7 mouse cellular contexts compared by ENCODE assay signal in genomic region chr2:9877966-9878563, GRCm38 (mm10). TPM values are rescaled to one million over a fixed set of nuclear protein-coding genes. Genes with fewer than 3 reads are reported as not detected.
DNase-seq lines count a peak whose midpoint lies in the region; ATAC-seq lines count a peak whose summit lies in the region.

No protein-coding gene starts in this region.

- peak overlapping the region; percentile 83 for H3K4me2 ChIP-seq in forebrain, embryonic 11.5 days (ENCODE audit: low read depth, low read length, severe bottlenecking)
- peak overlapping the region; percentile 74 for H3K4me2 ChIP-seq in liver, embryonic 13.5 days

- peaks cover 89% of the 10 kb centered on the region for H3K27me3 ChIP-seq in forebrain, embryonic 11.5 days (ENCODE audit: control insufficient read depth, insufficient read depth, low read length)
- peaks cover 100% of the 10 kb centered on the region for H3K27me3 ChIP-seq in liver, embryonic 13.5 days

- no peak overlapping the region for H3K27ac ChIP-seq in forebrain, embryonic 11.5 days (ENCODE audit: low read depth, low read length)
- H3K27ac ChIP-seq in liver, embryonic 13.5 days, result no peak overlapping the region

- peaks cover 13% of the 10 kb centered on the region; the same call in 1 of the 2 replicates for H3K4me1 ChIP-seq in forebrain, embryonic 11.5 days (replicated peaks; ENCODE audit: control insufficient read depth, insufficient read depth, low read length)
- H3K4me1 ChIP-seq in liver, embryonic 13.5 days (replicated peaks), result peaks cover 32% of the 10 kb centered on the region

- H3K4me3 ChIP-seq in forebrain, embryonic 11.5 days (ENCODE audit: low read depth, low read length), result peak overlapping the region; percentile 42
- H3K4me3 ChIP-seq in liver, embryonic 13.5 days (replicated peaks), result peak overlapping the region; percentile 58

- DNase-seq in retina, embryonic 14.5 days (ENCODE audit: low spot score), result peak; percentile 42
- DNase-seq in retina, postnatal 1 day, result no peak
- DNase-seq in forebrain, embryonic 11.5 days (ENCODE audit: low spot score), result peak; percentile 61
- DNase-seq in liver, embryonic 13.5 days, result no peak
- DNase-seq in thymus, postnatal 0 days (ENCODE audit: low spot score), result peak; percentile 63
- DNase-seq in ovary, adult 18-20 months (ENCODE audit: low spot score), result no peak
- DNase-seq in frontal cortex, postnatal 25 days (ENCODE audit: low spot score in 2 of 2), result no peak

- H3K36me3 ChIP-seq in forebrain, embryonic 11.5 days (ENCODE audit: control insufficient read depth, insufficient read depth, low read length), result no peaks in the 10 kb centered on the region
- H3K36me3 ChIP-seq in liver, embryonic 13.5 days, result no peaks in the 10 kb centered on the region

- WGBS in forebrain, embryonic 11.5 days, result under 1% methylated on average over 19 of the region's 19 CpGs
- WGBS in liver, embryonic 13.5 days (ENCODE audit: insufficient replicate concordance), result 1% methylated on average over 19 of the region's 19 CpGs

- no peaks in the 10 kb centered on the region for H3K9me3 ChIP-seq in forebrain, embryonic 11.5 days (ENCODE audit: control insufficient read depth, low read length)
- H3K9me3 ChIP-seq in liver, embryonic 13.5 days (replicated peaks), result no peaks in the 10 kb centered on the region

- no peak for ATAC-seq in forebrain, embryonic 11.5 days (replicated peaks; ENCODE audit: low FRiP score)
- ATAC-seq in liver, embryonic 13.5 days (ENCODE audit: low read depth), result no peak

- H3K9ac ChIP-seq in forebrain, embryonic 11.5 days (ENCODE audit: low read length), result no peak overlapping the region
- peak overlapping the region; percentile 49; the same call in 1 of the 2 replicates for H3K9ac ChIP-seq in liver, embryonic 13.5 days

RNA-seq across cellular contexts. Expression of gene 4930412O13Rik, which starts 3.0 kb away (rescaled TPM):
- not detected in 2 replicates for polyA plus RNA-seq in forebrain, embryonic 11.5 days (2014; fragmentation: Nextera tagmentation; extraction: Ambion mirVana)
- polyA plus RNA-seq in liver, embryonic 13.5 days (2015; fragmentation: Nextera tagmentation; extraction: Ambion mirVana), result not detected in 2 replicates
- not detected in 2 replicates for polyA plus RNA-seq in thymus, postnatal 0 days (2015; fragmentation: Nextera tagmentation; extraction: Ambion mirVana)

RNA-seq across cellular contexts. Expression of gene 9230102O04Rik, which starts 11.3 kb away (rescaled TPM):
- not detected in 2 replicates for polyA plus RNA-seq in forebrain, embryonic 11.5 days (2014; fragmentation: Nextera tagmentation; extraction: Ambion mirVana)
- not detected in 2 replicates for polyA plus RNA-seq in liver, embryonic 13.5 days (2015; fragmentation: Nextera tagmentation; extraction: Ambion mirVana)
- polyA plus RNA-seq in thymus, postnatal 0 days (2015; fragmentation: Nextera tagmentation; extraction: Ambion mirVana), result not detected in 2 replicates

RNA-seq across cellular contexts. Expression of gene Gata3, which starts 11.8 kb away (rescaled TPM):
- 3.4 and 4.2 TPM in 2 replicates for polyA plus RNA-seq in forebrain, embryonic 11.5 days (2014; fragmentation: Nextera tagmentation; extraction: Ambion mirVana)
- polyA plus RNA-seq in liver, embryonic 13.5 days (2015; fragmentation: Nextera tagmentation; extraction: Ambion mirVana), result 1.5 TPM in 2 replicates
- 69.7 and 81.2 TPM in 2 replicates for polyA plus RNA-seq in thymus, postnatal 0 days (2015; fragmentation: Nextera tagmentation; extraction: Ambion mirVana)

Comparison
In these comparisons a context has a peak if more than half of its experiments do, and no peak if none do; other contexts are left out.
1. DNase-seq: peak in retina, embryonic 14.5 days (single experiment), forebrain, embryonic 11.5 days (single experiment) and thymus, postnatal 0 days (single experiment); none in retina, postnatal 1 day (single experiment), liver, embryonic 13.5 days (single experiment), ovary, adult 18-20 months (single experiment) and frontal cortex, postnatal 25 days (0 of 2).
2. RNA of gene Gata3, which starts 11.8 kb away (polyA plus RNA-seq): 69.7 to 81.2 TPM in thymus, postnatal 0 days; 3.4 to 4.2 TPM in forebrain, embryonic 11.5 days and 1.5 TPM in liver, embryonic 13.5 days; every median in the first group is over 10 times any median in the second.